Mouse (Mus musculus) C2C12 (cell line): Measurements from ENCODE around the gene Commd1. TPM values are rescaled to one million over a fixed set of nuclear protein-coding genes. Genes with fewer than 3 reads are reported as not detected.

Experiments
- H3K27me3 ChIP-seq: one replicate; pipeline ENCODE4 v1.6.1; 2011; ENCODE audit not compliant: control insufficient read depth, insufficient read depth, insufficient read length
- H3K36me3 ChIP-seq: one replicate; pipeline ENCODE4 v1.6.1; 2011; ENCODE audit not compliant: control insufficient read depth, insufficient read depth
- H3K4me3 ChIP-seq: one replicate; pipeline ENCODE4 v1.5.1; 2011; ENCODE audit warnings: mild to moderate bottlenecking, control low read depth; ENCODE audit not compliant: poor library complexity, insufficient read depth, severe bottlenecking
- H3K79me2 ChIP-seq: one replicate; pipeline ENCODE4 v1.6.1; 2011; ENCODE audit not compliant: control insufficient read depth, insufficient read depth
- H3K79me3 ChIP-seq: one replicate; pipeline ENCODE4 v1.6.1; 2011; ENCODE audit warnings: low read depth, control low read depth
- H3ac ChIP-seq: one replicate; pipeline ENCODE3; 2011; ENCODE audit warnings: low read depth; ENCODE audit not compliant: control insufficient read depth, insufficient read length
- CEBPB ChIP-seq: IDR thresholded peaks from one replicate; pipeline ENCODE4 v1.6.1; 2011; ENCODE audit warnings: low read depth, mild to moderate bottlenecking, control low read depth, moderate library complexity
- CTCF ChIP-seq: IDR thresholded peaks from one replicate; pipeline ENCODE4 v1.5.1; 2011; ENCODE audit not compliant: control insufficient read depth, insufficient read depth, insufficient read length
- FOSL1 ChIP-seq: IDR thresholded peaks from one replicate; pipeline ENCODE4 v1.8.0; 2011; ENCODE audit warnings: mild to moderate bottlenecking, low read length; ENCODE audit not compliant: poor library complexity, insufficient read depth, severe bottlenecking
- MAX ChIP-seq: IDR thresholded peaks from one replicate; pipeline ENCODE4 v1.6.1; 2011; ENCODE audit warnings: mild to moderate bottlenecking, control low read depth
- MYOD1 ChIP-seq: IDR thresholded peaks from one replicate; pipeline ENCODE4 v1.6.1; 2011; ENCODE audit warnings: low read depth; ENCODE audit not compliant: control insufficient read depth, insufficient read length
- MYOG ChIP-seq: IDR thresholded peaks from one replicate; pipeline ENCODE4 v1.6.1; 2011; ENCODE audit not compliant: control insufficient read depth, insufficient read length; ENCODE audit errors: extremely low read depth
- USF1 ChIP-seq: IDR thresholded peaks from one replicate; pipeline ENCODE4 v1.6.1; 2011; ENCODE audit warnings: low read depth, mild to moderate bottlenecking, control low read depth, moderate library complexity
- polyA plus RNA-seq: library from polyadenylated mRNA; unstranded; fragments of >200 nt; fragmentation: generic; extraction: Trizol; gene quantifications from one replicate; pipeline ENCODE4 v1.2.1, GENCODE M21; 2012; ENCODE audit warnings: missing spikeins

Commd1 gene
- polyA plus RNA-seq, 1 experiment: 126 TPM

DNA sequence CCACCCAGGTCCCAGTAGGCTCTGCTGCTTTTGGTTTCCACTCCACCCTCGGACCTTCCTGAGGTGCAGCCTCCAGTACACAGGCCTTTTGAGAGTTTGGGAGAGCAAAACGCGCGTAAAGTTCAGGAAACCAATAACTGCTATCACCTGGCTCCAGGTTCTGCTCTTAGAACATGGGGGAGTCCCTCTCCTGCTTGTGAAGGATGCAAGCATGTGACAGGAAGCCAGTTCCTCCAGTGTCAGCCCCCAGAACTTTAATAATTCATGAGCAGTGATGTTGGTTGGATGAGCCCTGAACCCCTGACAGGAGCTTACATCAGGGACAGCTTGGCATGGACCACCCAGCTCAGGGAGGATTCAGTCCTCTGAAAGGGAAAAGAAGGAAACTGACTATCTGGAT lies 102.5 kb downstream of the Commd1 start:
- TF ChIP-seq MAX (no peak), MYOD1 (no peak), USF1 (no peak), MYOG (no peak), CEBPB (no peak), FOSL1 (no peak), CTCF (no peak)
- no peaks in the 10 kb centered on the region for H3K27me3 ChIP-seq
- H3K4me3 ChIP-seq: no peak overlapping the region

GRCm38 (mm10) chr11:22876680-22877330 lies 105.4 kb downstream of the Commd1 start:
- Histone ChIP-seq H3K36me3 (no peaks in the 10 kb centered on the region), H3K79me2 (no peaks in the 10 kb centered on the region), H3K27me3 (no peaks in the 10 kb centered on the region), H3K79me3 (no peaks in the 10 kb centered on the region), H3ac (no peak overlapping the region), H3K4me3 (no peak overlapping the region)
- TF ChIP-seq MYOD1 (no peak), USF1 (no peak), CEBPB (no peak), MAX (no peak), CTCF (no peak), MYOG (no peak), FOSL1 (no peak)

More for the DNA sequence above, 102.5 kb downstream of the Commd1 start:
- no peak overlapping the region for H3ac ChIP-seq
- H3K36me3 ChIP-seq: no peaks in the 10 kb centered on the region
- no peaks in the 10 kb centered on the region for H3K79me3 ChIP-seq
- no peaks in the 10 kb centered on the region for H3K79me2 ChIP-seq

GRCm38 (mm10) chr11:22875279-22875678 lies 106.9 kb downstream of the Commd1 start:
- Histone ChIP-seq H3K79me3 (no peaks in the 10 kb centered on the region), H3K79me2 (no peaks in the 10 kb centered on the region), H3K36me3 (no peaks in the 10 kb centered on the region), H3ac (no peak overlapping the region), H3K27me3 (no peaks in the 10 kb centered on the region), H3K4me3 (no peak overlapping the region)
- TF ChIP-seq MYOD1 (no peak), MAX (no peak), CEBPB (no peak), USF1 (no peak), CTCF (no peak), MYOG (no peak)

GRCm38 (mm10) chr11:22874747-22875146 lies 107.4 kb downstream of the Commd1 start:
- no peaks in the 10 kb centered on the region for H3K36me3 ChIP-seq
- H3K27me3 ChIP-seq: no peaks in the 10 kb centered on the region
- H3K79me3 ChIP-seq: no peaks in the 10 kb centered on the region
- no peak overlapping the region for H3K4me3 ChIP-seq
- H3K79me2 ChIP-seq: no peaks in the 10 kb centered on the region
- no peak for TF ChIP-seq MYOG
- no peak for TF ChIP-seq CEBPB
- TF ChIP-seq USF1: no peak
- TF ChIP-seq MAX: no peak
- no peak for TF ChIP-seq FOSL1
- no peak for TF ChIP-seq MYOD1
- no peak for TF ChIP-seq CTCF
- H3ac ChIP-seq: no peak overlapping the region

- no peaks in the 10 kb centered on the region for H3K79me2 ChIP-seq
- H3ac ChIP-seq: no peak overlapping the region
- no peaks in the 10 kb centered on the region for H3K27me3 ChIP-seq
- H3K4me3 ChIP-seq: no peak overlapping the region
- no peaks in the 10 kb centered on the region for H3K36me3 ChIP-seq
- TF ChIP-seq MYOD1: no peak
- TF ChIP-seq USF1: no peak
- TF ChIP-seq MYOG: no peak
- TF ChIP-seq CTCF: no peak
- TF ChIP-seq FOSL1: no peak
- TF ChIP-seq CEBPB: no peak
- TF ChIP-seq MAX: no peak
- no peaks in the 10 kb centered on the region for H3K79me3 ChIP-seq
These were observed 108.8 kb downstream of the Commd1 start for GRCm38 (mm10) chr11:22873383-22873782.

GRCm38 (mm10) chr11:22872307-22872680 lies 109.9 kb downstream of the Commd1 start:
- Histone ChIP-seq H3K79me2 (no peaks in the 10 kb centered on the region), H3K79me3 (no peaks in the 10 kb centered on the region), H3K4me3 (no peak overlapping the region), H3K27me3 (no peaks in the 10 kb centered on the region), H3ac (no peak overlapping the region), H3K36me3 (no peaks in the 10 kb centered on the region)
- TF ChIP-seq MYOG (no peak), MYOD1 (no peak), CEBPB (no peak), FOSL1 (no peak), CTCF (no peak)
